Mouse (Mus musculus) macrophage (primary cell): ENCODE measurements around the gene Tmem30b. TPM values are rescaled to one million over a fixed set of nuclear protein-coding genes. Genes with fewer than 3 reads are reported as not detected.
"Not testable (repeated sequence)": the region's sequence is repeated elsewhere in the genome, so short reads cannot be mapped to it uniquely, and the experiment has no call there.

Experiments
- H3K27ac ChIP-seq: fragments of 350-480 bp; formaldehyde crosslinking; 2 replicates; pipeline ENCODE4 v1.9.0; 2021
- H3K36me3 ChIP-seq: fragments of 350-480 bp; formaldehyde crosslinking; 2 replicates; pipeline ENCODE4 v1.9.0; 2021; ENCODE audit errors: inconsistent target
- H3K4me3 ChIP-seq: fragments of 350-480 bp; formaldehyde crosslinking; 2 replicates; pipeline ENCODE4 v1.9.0; 2021; ENCODE audit errors: inconsistent target
- H3K79me2 ChIP-seq: fragments of 350-480 bp; formaldehyde crosslinking; 2 replicates; pipeline ENCODE4 v1.9.0; 2021; ENCODE audit errors: inconsistent target
- WGBS: methylation state at CpG from one replicate; pipeline ENCODE4 v1.1.7; 2026; ENCODE audit warnings: inconsistent platforms; ENCODE audit not compliant: missing documents; 5-methylcytosine and 5-hydroxymethylcytosine counted together
- polyA plus RNA-seq: library from polyadenylated mRNA; stranded (reverse); fragments of 250-400 nt; gene quantifications from 3 replicates; pipeline ENCODE4 v1.2.4, GENCODE M21; 2018; ENCODE audit warnings: inconsistent platforms

The Tmem30b gene
- polyA plus RNA-seq, 1 experiment from 2014 or later, result not detected

DNA sequence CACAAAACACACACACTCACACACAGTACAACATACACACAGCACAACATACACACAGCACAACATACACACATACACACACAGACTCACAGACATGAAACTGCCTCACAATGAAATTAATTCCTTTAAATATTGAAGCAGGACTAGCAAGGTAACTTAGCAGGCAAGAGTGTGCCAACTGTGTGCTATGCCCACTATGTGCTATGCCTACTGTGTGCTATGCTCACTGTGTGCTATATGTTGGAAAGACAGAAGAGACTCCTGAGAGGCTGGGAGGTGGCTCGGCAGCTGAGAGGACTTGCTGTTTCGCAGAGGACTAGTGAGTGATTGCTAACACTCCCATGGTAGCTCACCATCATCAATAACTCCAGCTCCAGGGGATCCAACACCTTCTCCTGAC lies 5.8 kb downstream of the Tmem30b start:
- H3K27ac ChIP-seq, result no peak overlapping the region
- no peak overlapping the region for H3K4me3 ChIP-seq
- no peaks in the 10 kb centered on the region for H3K36me3 ChIP-seq
- H3K79me2 ChIP-seq, result no peaks in the 10 kb centered on the region
- 85% methylated on average over 2 of the region's 2 CpGs for WGBS

DNA sequence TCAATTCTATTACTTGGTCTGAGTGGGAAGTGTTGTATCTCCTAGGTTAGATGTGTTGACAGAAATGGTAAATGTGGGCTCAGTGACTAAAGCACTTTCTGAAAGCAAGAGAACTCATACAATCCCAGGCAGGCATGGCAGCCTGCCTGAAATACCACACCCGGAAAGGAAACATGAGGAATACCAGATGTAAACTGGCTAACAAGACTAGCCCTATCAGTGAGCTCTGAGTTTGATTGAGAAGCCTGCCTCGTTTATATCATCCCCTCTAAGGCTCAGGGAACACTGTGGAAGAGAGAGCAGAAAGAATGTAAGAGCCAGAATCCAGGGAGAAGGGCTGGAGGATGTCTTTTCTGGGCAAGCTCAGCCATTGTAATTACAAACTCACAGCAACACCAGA lies 7.0 kb downstream of the Tmem30b start:
- Histone ChIP-seq H3K4me3 (no peak overlapping the region), H3K27ac (no peak overlapping the region), H3K79me2 (no peaks in the 10 kb centered on the region), H3K36me3 (no peaks in the 10 kb centered on the region)
- 84% methylated on average over 2 of the region's 2 CpGs for WGBS

DNA sequence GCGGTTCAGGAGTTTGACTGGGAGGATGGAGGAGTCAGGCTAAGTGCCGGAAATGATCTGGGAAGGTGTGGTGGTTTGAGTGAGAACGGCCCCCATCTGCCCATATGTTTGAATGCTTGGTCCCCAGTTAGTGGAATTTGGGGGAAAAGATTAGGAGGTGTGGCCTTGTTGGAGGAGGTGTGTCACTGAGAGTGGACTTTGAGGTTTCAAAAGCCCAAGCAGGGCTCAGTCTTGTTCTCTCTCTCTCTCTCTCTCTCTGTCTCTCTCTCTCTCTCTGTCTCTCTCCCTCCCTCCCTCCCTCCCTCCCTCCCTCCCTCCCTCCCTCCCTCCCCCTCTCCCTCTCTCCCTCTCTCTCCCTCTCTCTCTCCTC lies 8.1 kb downstream of the Tmem30b start:
- not testable (repeated sequence) for H3K4me3 ChIP-seq, H3K27ac ChIP-seq, H3K79me2 ChIP-seq, H3K36me3 ChIP-seq
- WGBS, result 44% methylated on average over 3 of the region's 3 CpGs

DNA sequence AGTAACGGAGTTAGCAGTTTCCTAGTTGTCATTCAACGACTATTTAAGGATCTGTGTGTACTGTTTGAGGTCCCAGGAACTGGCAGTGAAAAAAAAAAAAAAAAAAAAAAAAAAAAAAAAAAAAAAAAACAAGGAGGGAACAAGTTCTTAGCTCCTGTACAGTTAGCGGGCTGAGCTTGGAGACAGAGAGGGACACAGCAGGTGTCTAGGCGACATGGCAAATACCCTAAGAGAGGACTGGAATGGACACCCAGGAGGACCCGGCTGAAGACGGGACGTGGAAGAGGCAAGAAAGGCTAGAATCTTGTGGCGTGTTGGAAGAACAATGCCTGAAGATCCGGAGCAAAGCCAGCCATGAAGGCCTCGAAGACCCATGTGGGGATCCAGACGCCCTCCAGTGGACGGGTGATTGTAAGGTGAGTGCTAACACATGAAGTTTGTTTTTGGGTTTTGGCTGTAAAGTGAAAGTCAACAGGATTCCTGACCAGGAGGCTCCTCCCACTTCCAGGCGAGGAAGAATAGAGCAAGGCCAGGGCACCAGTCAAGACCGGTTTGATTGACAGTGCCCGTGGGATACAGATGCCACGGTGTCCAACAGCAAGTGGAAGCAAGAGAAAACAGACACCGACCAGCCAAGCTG lies 8.6 kb downstream of the Tmem30b start:
- no peak overlapping the region for H3K4me3 ChIP-seq
- no peaks in the 10 kb centered on the region for H3K36me3 ChIP-seq
- no peak overlapping the region for H3K27ac ChIP-seq
- no peaks in the 10 kb centered on the region for H3K79me2 ChIP-seq
- WGBS, result 47% methylated on average over 14 of the region's 17 CpGs

DNA sequence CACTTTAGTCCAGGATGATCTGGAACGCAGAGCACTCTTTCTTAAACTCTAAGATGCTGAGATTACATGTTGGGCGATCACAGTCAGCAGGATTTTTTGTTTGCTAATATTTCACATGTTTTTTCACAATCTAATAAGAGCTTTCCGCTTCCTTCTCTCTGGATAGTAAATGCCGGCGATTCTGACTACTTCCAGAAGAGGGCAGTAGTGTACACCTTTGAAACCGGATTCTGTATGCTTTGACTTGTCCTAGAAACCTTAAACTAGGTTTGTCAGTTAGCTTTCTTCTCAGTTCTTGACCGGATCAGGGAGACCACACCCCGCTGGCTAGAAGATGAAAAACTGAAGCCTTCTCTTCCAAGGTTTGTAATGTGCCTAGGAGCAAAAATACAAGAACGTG lies 11.6 kb downstream of the Tmem30b start:
- Histone ChIP-seq H3K4me3 (no peak overlapping the region), H3K27ac (no peak overlapping the region), H3K79me2 (no peaks in the 10 kb centered on the region), H3K36me3 (no peaks in the 10 kb centered on the region)
- 18% methylated on average over 8 of the region's 9 CpGs for WGBS

DNA sequence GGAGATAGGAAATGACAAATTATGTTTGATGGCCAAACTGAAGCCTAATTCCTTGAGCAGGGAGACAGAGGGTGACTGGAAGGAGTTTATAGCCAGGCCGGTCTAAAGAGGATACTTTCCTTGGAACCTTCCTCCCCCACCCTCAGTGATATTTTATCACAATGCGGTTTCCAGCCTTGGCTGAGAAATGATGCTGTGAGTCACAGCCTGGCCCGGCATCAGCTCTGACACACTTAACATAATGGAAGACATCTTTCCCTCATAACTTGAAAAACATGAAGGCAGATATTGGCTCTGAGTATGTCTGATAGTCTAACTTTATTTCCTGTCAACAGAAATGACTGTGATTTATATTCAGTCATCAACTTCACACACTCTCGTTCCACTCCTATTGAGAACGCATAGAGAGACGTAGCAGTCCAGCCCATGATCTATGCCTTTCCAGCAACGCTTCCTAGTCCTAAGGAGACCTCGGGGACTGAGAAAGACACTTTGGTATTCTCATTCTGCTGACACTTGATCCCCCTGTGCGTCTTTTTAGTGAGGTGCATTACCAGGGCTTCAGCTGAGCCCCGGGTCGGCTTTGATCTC lies 14.2 kb downstream of the Tmem30b start:
- H3K27ac ChIP-seq, result no peak overlapping the region
- WGBS, result 90% methylated on average over 11 of the region's 11 CpGs
- H3K79me2 ChIP-seq, result no peaks in the 10 kb centered on the region
- H3K36me3 ChIP-seq, result no peaks in the 10 kb centered on the region
- no peak overlapping the region for H3K4me3 ChIP-seq

DNA sequence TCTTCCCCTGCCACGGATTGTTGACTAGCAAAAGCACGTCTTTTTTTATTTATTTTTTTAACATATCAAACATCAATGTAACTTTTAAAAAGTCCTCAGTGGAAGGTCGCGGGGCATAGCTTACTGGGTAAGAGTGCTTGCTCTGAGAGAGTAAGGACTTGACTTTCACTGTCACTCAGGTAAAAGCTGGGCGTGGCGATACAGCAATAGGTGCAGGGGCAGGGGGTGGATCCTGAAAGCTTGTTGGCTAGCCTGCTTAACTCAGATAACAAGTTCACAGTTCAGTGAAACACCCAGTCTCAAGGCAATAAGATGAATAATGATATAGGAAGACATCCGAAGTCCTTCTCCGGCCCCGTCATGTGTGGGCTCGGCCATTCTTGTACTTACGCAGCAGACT lies 16.6 kb downstream of the Tmem30b start:
- H3K79me2 ChIP-seq, result no peaks in the 10 kb centered on the region
- 88% methylated on average over 11 of the region's 11 CpGs for WGBS
- H3K36me3 ChIP-seq, result no peaks in the 10 kb centered on the region
- H3K4me3 ChIP-seq, result no peak overlapping the region
- H3K27ac ChIP-seq, result no peak overlapping the region

DNA sequence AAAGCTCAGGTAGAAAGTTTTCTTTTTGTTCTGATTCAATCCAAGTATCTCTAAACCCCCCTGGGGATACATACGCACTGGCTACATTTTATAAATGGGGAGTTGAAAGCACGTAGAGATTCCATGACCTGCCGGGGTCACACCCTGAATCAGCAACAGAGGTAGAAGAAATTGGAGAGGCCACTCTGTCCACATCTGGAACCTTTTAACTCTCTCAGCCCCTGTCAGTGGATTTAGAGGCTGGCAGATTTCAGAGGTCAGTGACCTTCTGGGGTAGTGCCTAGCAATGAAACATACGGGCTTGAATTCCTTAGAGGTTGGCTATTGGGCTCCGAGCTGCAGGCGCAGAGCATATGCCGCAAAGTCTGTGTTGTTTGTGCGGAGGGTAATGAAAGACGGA lies 17.1 kb downstream of the Tmem30b start:
- Histone ChIP-seq H3K79me2 (no peaks in the 10 kb centered on the region), H3K36me3 (no peaks in the 10 kb centered on the region), H3K27ac (no peak overlapping the region), H3K4me3 (no peak overlapping the region)
- 96% methylated on average over 9 of the region's 9 CpGs for WGBS

DNA sequence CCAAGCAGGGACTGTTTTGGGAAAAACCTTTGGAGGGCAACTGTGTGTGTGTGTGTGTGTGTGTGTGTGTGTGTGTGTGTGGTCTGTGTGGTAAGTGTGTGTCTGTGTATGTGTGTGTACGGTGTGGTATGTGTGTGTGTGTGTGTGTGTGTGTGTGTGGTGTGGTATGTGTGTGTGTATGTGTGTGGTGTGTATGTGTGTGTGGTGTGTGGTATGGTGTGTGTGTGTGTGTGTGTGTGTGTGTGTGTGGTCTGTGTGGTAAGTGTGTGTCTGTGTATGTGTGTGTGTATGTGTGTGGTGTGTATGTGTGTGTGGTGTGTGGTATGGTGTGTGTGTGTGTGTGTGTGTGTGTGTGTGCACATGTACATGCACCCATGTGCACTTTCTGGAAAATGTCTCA lies 18.1 kb downstream of the Tmem30b start:
- H3K4me3 ChIP-seq, H3K36me3 ChIP-seq, H3K27ac ChIP-seq, H3K79me2 ChIP-seq: not testable (repeated sequence)
- WGBS, result no CpG with 5 or more reads among the region's 1 CpGs

DNA sequence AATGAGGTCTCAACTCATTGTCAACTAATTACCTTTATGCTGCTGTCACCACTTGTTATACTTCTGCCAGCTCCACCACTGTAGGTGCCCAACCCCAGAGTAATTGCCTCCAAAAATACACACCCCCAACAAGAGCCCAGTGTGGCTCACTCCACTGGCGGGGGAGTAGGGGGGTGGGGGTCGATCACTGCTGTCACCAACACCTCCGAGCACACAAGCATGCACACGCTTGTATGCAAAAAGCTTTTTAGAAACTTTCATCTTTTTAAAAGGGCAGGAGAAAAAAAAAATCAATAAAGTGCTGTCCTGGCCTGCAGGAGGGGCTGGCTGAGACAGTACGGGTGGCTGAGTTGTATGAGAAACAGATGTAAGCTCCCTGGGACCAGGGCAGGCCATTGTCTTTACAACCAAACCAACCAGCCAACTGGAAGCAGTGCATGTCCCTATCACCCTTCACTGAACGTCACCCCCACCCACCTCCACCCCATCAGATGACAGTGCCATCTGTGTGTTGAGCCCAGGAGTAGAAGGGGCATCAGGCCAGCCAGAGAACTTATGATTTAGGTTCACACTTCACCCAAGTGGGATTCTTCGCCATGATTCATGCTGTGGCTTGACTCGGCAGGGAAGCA lies 20.8 kb downstream of the Tmem30b start:
- no peak overlapping the region for H3K4me3 ChIP-seq
- 91% methylated on average over 7 of the region's 8 CpGs for WGBS
- no peak overlapping the region for H3K27ac ChIP-seq
- no peaks in the 10 kb centered on the region for H3K36me3 ChIP-seq
- H3K79me2 ChIP-seq, result no peaks in the 10 kb centered on the region

DNA sequence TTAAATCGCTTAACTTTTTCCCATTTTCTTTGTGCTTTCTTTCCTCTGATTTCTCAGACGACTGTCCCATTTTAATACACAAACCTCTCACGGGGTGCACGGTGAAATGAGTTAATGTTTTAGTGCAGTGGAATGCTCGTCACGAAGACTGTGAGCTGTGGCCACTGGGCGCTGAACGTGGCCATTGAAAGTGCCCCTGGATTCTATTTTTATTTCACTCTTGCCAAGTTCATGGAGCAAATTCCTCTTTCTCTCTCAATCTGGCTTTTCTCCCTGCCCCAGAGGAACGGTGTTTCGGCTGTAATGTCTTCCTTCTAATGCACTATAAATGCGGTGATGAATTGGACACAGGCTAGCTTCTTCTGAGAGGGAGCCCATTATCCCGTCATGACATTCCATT lies 23.1 kb downstream of the Tmem30b start:
- Histone ChIP-seq H3K36me3 (no peaks in the 10 kb centered on the region), H3K79me2 (no peaks in the 10 kb centered on the region), H3K4me3 (no peak overlapping the region), H3K27ac (no peak overlapping the region)
- WGBS, result 92% methylated on average over 12 of the region's 12 CpGs

DNA sequence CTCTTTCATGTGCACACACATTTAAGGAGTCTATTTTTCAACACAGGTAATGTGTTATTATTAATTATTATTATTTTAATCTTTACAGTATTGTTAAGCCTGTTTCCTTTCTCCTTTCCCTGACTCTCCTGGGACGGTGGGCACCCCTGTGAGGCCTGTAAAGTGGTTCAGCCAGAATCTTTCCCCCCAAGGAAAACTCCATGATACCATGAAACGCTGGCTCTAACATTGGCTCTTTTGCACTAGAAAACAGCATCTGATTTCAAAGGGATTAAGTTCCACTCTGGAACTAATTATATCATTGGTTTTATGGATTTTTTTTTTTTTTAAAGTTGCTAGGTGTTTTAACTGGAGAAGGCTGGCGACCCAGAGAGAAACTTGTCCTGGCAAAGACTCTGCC lies 24.2 kb downstream of the Tmem30b start:
- 82% methylated on average over 3 of the region's 3 CpGs for WGBS
- Histone ChIP-seq H3K27ac (no peak overlapping the region), H3K4me3 (no peak overlapping the region), H3K36me3 (no peaks in the 10 kb centered on the region), H3K79me2 (no peaks in the 10 kb centered on the region)

DNA sequence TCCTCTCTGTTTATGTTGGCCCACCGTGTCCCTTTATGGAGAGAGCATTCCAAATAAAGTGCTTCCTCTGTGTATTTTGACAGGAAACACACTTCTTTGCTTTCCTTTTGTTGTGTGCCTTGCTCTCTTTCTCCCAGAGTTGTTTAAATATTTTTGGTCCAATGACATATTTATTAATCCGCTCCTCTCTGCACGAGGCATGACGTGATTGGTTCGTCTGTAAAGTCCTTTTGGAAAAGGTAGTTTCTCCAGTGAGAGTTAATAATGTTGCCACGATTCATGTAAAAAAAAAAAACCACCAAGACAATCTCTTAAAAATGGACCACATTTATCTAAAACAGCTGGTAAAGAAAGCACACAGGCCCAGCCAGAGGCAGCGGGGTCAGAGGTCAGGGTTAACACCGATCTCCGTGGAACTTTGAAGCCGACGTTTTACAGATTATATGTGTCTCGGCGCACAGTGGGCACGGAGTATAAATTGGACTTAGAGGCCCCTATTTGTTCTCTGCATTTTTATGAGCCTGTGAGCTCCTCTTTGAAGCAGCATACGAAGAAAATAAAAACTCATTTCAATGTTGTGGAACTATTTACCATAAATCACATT lies 24.9 kb downstream of the Tmem30b start:
- Histone ChIP-seq H3K36me3 (no peaks in the 10 kb centered on the region), H3K79me2 (no peaks in the 10 kb centered on the region), H3K4me3 (no peak overlapping the region), H3K27ac (no peak overlapping the region)
- 89% methylated on average over 14 of the region's 15 CpGs for WGBS

DNA sequence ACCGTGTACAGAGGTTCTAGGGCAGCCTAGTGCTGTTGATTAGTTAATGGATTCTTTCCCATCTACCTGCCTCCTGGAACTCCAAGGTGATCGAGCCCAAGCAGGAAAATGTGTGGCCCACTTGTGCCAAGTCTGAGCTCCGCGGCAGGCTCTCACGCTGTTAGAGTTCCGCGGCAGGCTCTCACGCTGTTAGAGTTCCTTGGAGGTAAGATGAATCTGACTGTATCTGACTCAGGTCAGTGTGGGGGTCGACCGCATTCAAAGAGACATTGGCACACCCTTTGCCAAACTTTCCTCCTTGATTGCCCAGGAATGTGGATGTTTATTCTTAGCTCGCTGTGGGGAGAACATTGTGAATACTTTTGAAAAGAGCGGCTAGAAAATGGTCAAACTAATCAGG lies 28.4 kb downstream of the Tmem30b start:
- Histone ChIP-seq H3K27ac (no peak overlapping the region), H3K36me3 (no peaks in the 10 kb centered on the region), H3K4me3 (no peak overlapping the region), H3K79me2 (no peaks in the 10 kb centered on the region)
- 84% methylated on average over 12 of the region's 12 CpGs for WGBS

DNA sequence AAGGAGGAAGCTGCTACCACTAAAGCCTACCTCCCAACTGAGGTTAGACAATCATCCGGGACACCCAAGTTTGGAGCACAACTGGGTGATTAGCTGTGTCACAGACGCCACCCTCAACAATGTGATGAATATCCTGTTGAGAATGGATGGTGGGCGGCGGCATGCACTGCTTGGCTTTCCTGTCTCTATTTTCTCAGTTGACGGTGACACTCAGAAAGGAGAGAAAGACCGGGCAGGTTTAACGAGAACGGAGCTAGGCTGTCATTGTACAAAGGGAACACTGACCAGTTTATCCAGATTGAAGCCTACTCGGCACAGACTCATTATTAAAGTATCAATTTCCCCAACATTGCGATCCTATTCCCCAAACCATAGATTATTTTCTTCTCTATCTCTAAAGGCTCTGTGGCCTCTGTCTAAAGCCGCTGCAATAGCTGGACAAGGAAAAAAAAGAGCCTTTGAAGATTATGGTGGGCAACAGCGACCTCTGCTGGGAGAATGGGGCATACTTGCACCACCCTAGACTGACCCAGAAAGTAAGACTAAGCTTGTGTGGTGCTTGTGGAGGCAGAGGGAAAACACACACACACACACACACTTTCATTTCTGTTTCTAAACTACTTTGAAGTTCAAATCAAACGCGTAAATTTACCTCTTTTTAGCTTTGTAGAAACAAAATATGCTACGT lies 29.0 kb downstream of the Tmem30b start:
- H3K36me3 ChIP-seq, result no peaks in the 10 kb centered on the region
- H3K4me3 ChIP-seq, result no peak overlapping the region
- 50% methylated on average over 15 of the region's 15 CpGs for WGBS

More for the DNA sequence above, 29.0 kb downstream of the Tmem30b start:
- no peaks in the 10 kb centered on the region for H3K79me2 ChIP-seq
- no peak overlapping the region for H3K27ac ChIP-seq
